Mouse (Mus musculus) bone marrow, adult 2 months (tissue): ENCODE measurements around the gene Epha4.

Experiments
- CTCF ChIP-seq: fragments of 200-500 bp; IDR thresholded peaks from 2 replicates; pipeline ENCODE4 v1.5.1; 2011; ENCODE audit warnings: low read length, control low read depth; ENCODE audit not compliant: control insufficient read depth, insufficient read depth
- POLR2A ChIP-seq: fragments of 200-500 bp; IDR thresholded peaks from 2 replicates; pipeline ENCODE4 v1.6.1; 2011; ENCODE audit warnings: low read depth, mild to moderate bottlenecking, control low read depth, low read length, borderline replicate concordance; ENCODE audit not compliant: control insufficient read depth

- TF ChIP-seq CTCF: no peak
- no peak for TF ChIP-seq POLR2A
These were observed 7.0 kb upstream of the Epha4 start for GRCm38 (mm10) chr1:77521640-77522539.
